Mouse (Mus musculus) kidney, embryonic 15.5 days (tissue): ENCODE measurements around the gene Pgap3. TPM values are rescaled to one million over a fixed set of nuclear protein-coding genes. Genes with fewer than 3 reads are reported as not detected.

Experiments
- ATAC-seq: fragments of 200-750 bp; cut with Nextera tagmentation; replicated peaks from 2 replicates; pipeline ENCODE4 v1.8.0; 2017; ENCODE audit warnings: moderate TSS enrichment; ENCODE audit not compliant: low FRiP score
- H3K27ac ChIP-seq: fragments of 300-500 bp; sonication (generic); 2 replicates; pipeline ENCODE4 v1.5.1; 2015; ENCODE audit warnings: mild to moderate bottlenecking, inconsistent platforms
- H3K27me3 ChIP-seq: fragments of 300-500 bp; sonication (generic); 2 replicates; pipeline ENCODE4 v1.6.1; 2015; ENCODE audit warnings: inconsistent platforms
- H3K36me3 ChIP-seq: fragments of 300-500 bp; sonication (generic); 2 replicates; pipeline ENCODE4 v1.6.1; 2015; ENCODE audit warnings: inconsistent platforms
- H3K4me1 ChIP-seq: fragments of 300-500 bp; sonication (generic); 2 replicates; pipeline ENCODE4 v1.6.1; 2015; ENCODE audit warnings: inconsistent platforms
- H3K4me2 ChIP-seq: fragments of 300-500 bp; sonication (generic); 2 replicates; pipeline ENCODE4 v1.6.1; 2015; ENCODE audit warnings: moderate library complexity, mild to moderate bottlenecking, inconsistent platforms
- H3K4me3 ChIP-seq: fragments of 300-500 bp; sonication (generic); replicated peaks from 2 replicates; pipeline ENCODE4 v1.5.1; 2015; ENCODE audit warnings: mild to moderate bottlenecking, inconsistent platforms
- H3K9ac ChIP-seq: fragments of 300-500 bp; sonication (generic); 2 replicates; pipeline ENCODE4 v1.6.1; 2015; ENCODE audit warnings: mild to moderate bottlenecking, inconsistent platforms
- H3K9me3 ChIP-seq: fragments of 300-500 bp; sonication (generic); replicated peaks from 2 replicates; pipeline ENCODE4 v1.6.1; 2016; ENCODE audit warnings: inconsistent platforms
- WGBS: fragments of 180-500 bp; shearing (Covaris S2); methylation state at CpG from one replicate; pipeline ENCODE4 v1.1.7; 2015; ENCODE audit warnings: mixed read lengths; 5-methylcytosine and 5-hydroxymethylcytosine counted together
- polyA plus RNA-seq: library from polyadenylated mRNA; unstranded; fragments of >200 nt; fragmentation: Nextera tagmentation; extraction: Ambion mirVana; gene quantifications from 2 replicates; pipeline ENCODE4 v1.2.1, GENCODE M21; 2015

Pgap3 gene
- polyA plus RNA-seq, 1 experiment from 2014 or later, result 16.9 TPM

DNA sequence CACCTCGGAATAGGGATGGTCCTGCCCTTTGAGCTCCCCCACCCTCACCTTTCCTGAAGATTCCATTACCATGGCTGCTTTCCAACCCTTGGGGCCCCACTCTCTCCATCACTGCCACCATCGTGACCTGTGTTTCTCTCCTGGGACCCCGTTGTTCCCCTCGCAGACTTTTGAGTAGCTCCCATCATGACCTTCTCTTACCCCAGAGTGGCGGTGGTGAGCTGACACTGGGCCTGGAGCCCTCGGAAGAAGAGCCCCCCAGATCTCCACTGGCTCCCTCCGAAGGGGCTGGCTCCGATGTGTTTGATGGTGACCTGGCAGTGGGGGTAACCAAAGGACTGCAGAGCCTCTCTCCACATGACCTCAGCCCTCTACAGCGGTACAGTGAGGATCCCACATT lies 35.4 kb upstream of the Pgap3 start:
- H3K9ac ChIP-seq, result no peak overlapping the region
- H3K36me3 ChIP-seq, result peaks cover 68% of the 10 kb centered on the region
- 87% methylated on average over 9 of the region's 9 CpGs for WGBS
- H3K9me3 ChIP-seq, result no peaks in the 10 kb centered on the region
- H3K4me3 ChIP-seq, result no peak overlapping the region
- ATAC-seq, result no peak
- no peak overlapping the region for H3K4me2 ChIP-seq
- H3K27ac ChIP-seq, result no peak overlapping the region
- no peaks in the 10 kb centered on the region for H3K27me3 ChIP-seq
- peaks cover 9% of the 10 kb centered on the region for H3K4me1 ChIP-seq

DNA sequence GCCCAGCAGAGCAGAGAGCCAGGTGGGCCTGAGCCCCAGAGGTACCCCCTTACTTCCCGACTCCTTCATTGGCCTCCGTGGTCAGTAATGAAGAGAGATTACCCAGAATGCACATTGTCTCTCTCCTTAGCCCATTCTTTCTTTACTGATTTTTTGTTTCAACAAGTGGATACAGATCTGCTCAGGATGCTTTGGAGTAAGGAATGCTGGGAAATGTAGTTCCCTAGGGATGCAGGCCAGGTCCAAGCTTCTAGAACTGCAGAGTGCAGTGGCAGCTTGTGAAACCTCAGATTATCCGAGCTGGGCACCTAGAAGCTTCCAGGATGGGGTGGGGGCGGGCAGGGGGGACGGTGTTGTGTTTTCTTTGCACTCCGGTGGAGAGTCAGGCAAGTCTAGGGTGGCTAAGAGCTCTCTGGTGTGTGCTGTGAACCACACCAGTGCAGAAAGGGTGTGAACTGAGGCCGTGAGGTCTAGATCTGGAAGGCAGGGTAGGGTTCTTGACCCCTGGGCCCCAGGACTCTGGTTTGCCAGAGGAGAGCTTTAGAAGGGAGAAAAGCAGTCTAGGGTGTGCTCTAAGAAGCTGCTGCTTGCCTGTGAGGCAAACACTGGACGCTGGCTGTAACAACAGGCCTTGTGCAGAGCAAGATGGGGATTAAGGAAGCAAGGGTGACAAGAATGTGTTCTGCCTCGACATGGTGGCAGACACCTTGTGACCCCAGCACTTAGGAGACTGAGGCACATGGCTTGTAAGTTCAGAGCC lies 31.6 kb upstream of the Pgap3 start:
- Histone ChIP-seq H3K4me2 (no peak overlapping the region), H3K27me3 (no peaks in the 10 kb centered on the region), H3K4me3 (no peak overlapping the region), H3K36me3 (peaks cover 98% of the 10 kb centered on the region), H3K4me1 (no peaks in the 10 kb centered on the region), H3K9me3 (no peaks in the 10 kb centered on the region), H3K9ac (no peak overlapping the region), H3K27ac (no peak overlapping the region)
- 83% methylated on average over 9 of the region's 9 CpGs for WGBS
- no peak for ATAC-seq

DNA sequence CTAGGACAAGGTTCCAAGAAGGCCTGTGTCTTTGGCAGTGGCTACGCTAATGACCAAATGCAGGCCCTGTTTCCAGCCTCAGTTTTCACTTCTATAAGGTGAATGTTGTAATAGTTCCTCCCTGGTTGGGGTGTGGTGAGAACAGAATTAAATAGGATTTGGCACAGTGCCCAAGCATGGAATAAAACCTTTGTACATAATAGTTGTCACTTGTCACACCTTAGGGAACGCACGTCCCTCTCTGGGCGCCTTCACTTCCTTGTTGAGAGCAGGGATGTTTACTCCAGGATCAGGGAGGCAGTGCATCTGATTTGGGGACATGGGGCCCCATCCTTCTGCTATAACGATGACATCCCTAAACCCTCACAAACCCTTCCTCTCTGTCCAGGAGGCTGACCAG lies 28.1 kb upstream of the Pgap3 start:
- Histone ChIP-seq H3K4me3 (no peak overlapping the region), H3K27ac (no peak overlapping the region), H3K36me3 (peaks cover 98% of the 10 kb centered on the region), H3K9me3 (no peaks in the 10 kb centered on the region), H3K27me3 (no peaks in the 10 kb centered on the region), H3K4me2 (no peak overlapping the region), H3K4me1 (no peaks in the 10 kb centered on the region), H3K9ac (no peak overlapping the region)
- WGBS, result 80% methylated on average over 5 of the region's 5 CpGs
- no peak for ATAC-seq

DNA sequence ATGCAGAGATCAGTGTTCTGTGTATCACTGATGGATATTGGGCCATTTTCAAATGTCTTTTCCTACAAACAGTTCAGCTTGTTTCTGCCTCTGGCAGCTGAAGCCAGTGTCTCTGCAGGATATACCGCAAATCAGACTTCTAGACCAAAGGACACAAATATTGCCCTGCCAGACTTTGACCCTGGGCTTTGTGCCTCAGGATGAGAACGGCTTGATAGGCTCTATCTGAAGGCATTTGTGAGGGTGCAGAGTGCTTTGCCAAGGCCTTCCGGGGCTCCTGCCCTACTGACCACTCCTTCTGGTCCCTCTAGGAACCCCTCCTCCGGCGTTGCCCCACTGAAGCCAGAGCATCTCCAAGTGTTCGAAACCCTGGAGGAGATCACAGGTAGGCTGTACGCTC lies 26.3 kb upstream of the Pgap3 start:
- Histone ChIP-seq H3K9ac (no peak overlapping the region), H3K27me3 (no peaks in the 10 kb centered on the region), H3K36me3 (peaks cover 98% of the 10 kb centered on the region), H3K4me3 (no peak overlapping the region), H3K4me2 (no peak overlapping the region), H3K27ac (no peak overlapping the region), H3K9me3 (no peaks in the 10 kb centered on the region), H3K4me1 (no peaks in the 10 kb centered on the region)
- ATAC-seq, result no peak
- 90% methylated on average over 7 of the region's 7 CpGs for WGBS

DNA sequence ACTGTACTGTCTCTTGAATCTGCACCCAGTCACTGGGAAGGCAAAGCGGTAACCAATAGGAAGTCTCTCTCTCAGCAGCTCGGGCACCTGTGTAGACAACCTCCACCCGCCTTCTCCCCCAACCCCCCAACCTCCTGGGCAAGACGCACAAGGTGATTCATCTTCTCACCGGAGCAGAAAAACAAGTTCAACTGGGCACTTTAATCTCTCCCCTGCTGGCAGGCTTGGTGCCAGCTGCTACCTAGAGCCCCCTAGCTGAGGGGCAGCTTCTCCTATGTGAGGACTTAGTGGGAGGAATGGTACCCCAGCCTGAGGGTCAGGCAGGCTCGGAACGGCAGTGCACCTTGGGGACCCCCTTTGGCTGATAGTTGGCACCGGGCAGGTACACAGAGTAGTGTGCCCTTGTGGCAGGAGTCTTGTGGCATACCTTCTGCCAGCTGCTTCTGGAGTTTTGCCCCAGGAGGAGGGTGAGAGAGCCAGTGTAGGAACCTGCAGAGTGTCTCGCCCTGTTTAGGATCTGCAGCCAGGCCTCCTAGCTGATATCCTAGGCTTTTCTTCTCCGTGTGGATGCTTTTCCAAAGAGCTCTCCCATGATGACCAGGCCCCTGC lies 18.8 kb upstream of the Pgap3 start:
- H3K4me2 ChIP-seq, result no peak overlapping the region
- H3K36me3 ChIP-seq, result peaks cover 60% of the 10 kb centered on the region
- H3K27me3 ChIP-seq, result no peaks in the 10 kb centered on the region
- H3K4me3 ChIP-seq, result no peak overlapping the region
- 77% methylated on average over 10 of the region's 10 CpGs for WGBS
- no peak for ATAC-seq
- H3K9me3 ChIP-seq, result no peaks in the 10 kb centered on the region
- H3K9ac ChIP-seq, result no peak overlapping the region
- peak overlapping the region; percentile 32; the same call in 1 of the 2 replicates for H3K27ac ChIP-seq
- H3K4me1 ChIP-seq, result peaks cover 50% of the 10 kb centered on the region

DNA sequence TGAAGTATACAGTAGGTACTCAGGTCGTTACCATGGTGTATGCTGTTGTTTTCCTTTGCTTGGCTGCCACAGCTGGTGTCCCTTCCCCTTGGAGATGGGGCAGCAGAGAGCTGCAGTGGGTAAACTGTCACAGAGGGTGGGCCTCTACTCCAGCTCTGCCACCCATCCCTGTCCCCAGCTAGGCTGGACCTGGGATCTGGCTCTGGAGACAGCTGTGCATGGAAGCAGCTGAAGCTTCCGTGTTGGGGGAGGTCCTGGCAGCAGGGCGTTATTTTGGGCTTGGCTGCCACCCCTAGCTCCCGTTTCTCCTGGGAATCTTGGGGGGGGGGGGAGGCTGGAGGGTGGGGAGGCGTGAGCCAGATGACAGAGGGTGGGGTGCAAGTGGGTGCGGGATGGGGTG lies 18.0 kb upstream of the Pgap3 start:
- H3K9me3 ChIP-seq, result no peaks in the 10 kb centered on the region
- no peaks in the 10 kb centered on the region for H3K27me3 ChIP-seq
- H3K36me3 ChIP-seq, result peaks cover 53% of the 10 kb centered on the region
- H3K4me2 ChIP-seq, result no peak overlapping the region
- peaks cover 58% of the 10 kb centered on the region for H3K4me1 ChIP-seq
- no peak overlapping the region for H3K4me3 ChIP-seq
- no peak overlapping the region for H3K9ac ChIP-seq
- ATAC-seq, result no peak
- WGBS, result 74% methylated on average over 6 of the region's 6 CpGs
- no peak overlapping the region for H3K27ac ChIP-seq

DNA sequence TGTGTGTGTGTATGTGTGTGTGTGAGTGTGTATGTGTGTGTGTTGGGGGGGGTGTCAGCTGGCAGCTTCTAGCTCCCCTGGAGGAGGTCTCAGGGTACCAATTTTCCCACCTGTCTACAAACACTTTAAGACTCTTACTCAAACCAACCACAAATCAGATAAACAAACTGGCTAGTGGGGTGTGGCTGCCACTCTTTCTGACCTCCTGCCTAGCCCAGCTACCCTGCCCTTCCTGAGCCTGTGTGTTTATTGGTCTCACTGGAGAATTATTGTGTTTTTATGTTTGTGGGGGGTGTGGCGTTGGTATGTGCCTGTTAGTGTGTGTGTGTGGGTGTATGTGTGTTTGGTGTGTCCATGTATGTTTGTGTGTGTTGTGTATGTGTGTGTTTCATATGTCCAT lies 16.8 kb upstream of the Pgap3 start:
- H3K9ac ChIP-seq, result no peak overlapping the region
- ATAC-seq, result no peak
- peaks cover 62% of the 10 kb centered on the region for H3K4me1 ChIP-seq
- H3K4me2 ChIP-seq, result no peak overlapping the region
- no peak overlapping the region for H3K4me3 ChIP-seq
- H3K36me3 ChIP-seq, result peaks cover 41% of the 10 kb centered on the region
- WGBS, result 82% methylated on average over 1 of the region's 1 CpGs
- 0 out of 2 replicates have a peak overlapping the region, but pooled peaks have one; percentile 9 for H3K27ac ChIP-seq
- H3K9me3 ChIP-seq, result no peaks in the 10 kb centered on the region
- no peaks in the 10 kb centered on the region for H3K27me3 ChIP-seq

DNA sequence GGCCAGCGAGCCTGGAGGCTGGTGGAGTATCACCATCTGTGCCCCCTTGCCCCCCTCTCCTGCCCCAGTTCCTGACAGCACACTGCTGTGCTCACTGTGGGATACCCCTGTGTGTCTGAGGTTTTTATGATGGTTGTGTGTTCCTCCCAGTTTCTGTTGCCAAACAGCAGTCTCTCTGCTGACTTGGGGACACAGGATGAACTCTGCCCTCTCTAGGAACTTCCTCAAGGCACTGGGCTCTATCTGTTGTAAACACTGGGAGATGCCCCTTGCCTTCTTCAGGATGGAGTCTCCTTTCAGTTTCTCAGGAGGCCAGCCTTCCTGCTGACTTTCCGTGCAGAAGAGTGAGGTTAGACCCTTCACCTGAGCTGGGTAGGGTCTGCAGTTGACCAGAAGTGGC lies 13.9 kb upstream of the Pgap3 start:
- H3K4me2 ChIP-seq, result peak overlapping the region; percentile 79
- WGBS, result 21% methylated on average over 2 of the region's 2 CpGs
- H3K36me3 ChIP-seq, result peaks cover 13% of the 10 kb centered on the region; the same call in 1 of the 2 replicates
- peak overlapping the region; percentile 100 for H3K9ac ChIP-seq
- no peaks in the 10 kb centered on the region for H3K9me3 ChIP-seq
- peak overlapping the region; percentile 98; the same call in 1 of the 2 replicates for H3K27ac ChIP-seq
- peaks cover 5% of the 10 kb centered on the region for H3K27me3 ChIP-seq
- no peak for ATAC-seq
- H3K4me1 ChIP-seq, result peaks cover 79% of the 10 kb centered on the region
- peak overlapping the region; percentile 99 for H3K4me3 ChIP-seq

DNA sequence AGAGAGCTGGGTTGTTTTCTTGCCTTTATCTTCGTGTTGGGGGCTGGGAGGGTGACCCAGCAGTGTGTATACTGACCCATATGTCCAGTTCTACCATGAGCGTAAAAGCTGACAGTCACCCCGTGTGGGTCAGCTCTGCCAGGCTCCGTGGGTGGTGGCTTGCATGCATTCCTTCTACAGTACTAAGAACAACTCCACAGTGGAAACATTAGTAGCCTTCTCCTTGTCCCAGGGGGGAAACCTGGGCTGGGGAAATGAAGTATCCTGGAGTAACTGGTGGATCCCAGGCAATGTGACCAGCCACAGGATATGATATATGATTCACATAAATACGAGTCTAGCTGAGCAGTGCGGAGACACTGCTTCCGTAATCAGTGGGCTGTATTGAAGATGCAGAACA lies 13.4 kb upstream of the Pgap3 start:
- Histone ChIP-seq H3K4me1 (peaks cover 79% of the 10 kb centered on the region), H3K4me3 (peak overlapping the region; percentile 99), H3K9me3 (no peaks in the 10 kb centered on the region), H3K27me3 (peaks cover 5% of the 10 kb centered on the region), H3K4me2 (peak overlapping the region; percentile 79), H3K36me3 (0 out of 2 replicates have a peak, but pooled peaks cover 9% of the 10 kb centered on the region), H3K27ac (peak overlapping the region; percentile 98), H3K9ac (peak overlapping the region; percentile 100)
- no peak for ATAC-seq
- whole genome bisulfite sequencing, result 9% methylated on average over 7 of the region's 7 CpGs

DNA sequence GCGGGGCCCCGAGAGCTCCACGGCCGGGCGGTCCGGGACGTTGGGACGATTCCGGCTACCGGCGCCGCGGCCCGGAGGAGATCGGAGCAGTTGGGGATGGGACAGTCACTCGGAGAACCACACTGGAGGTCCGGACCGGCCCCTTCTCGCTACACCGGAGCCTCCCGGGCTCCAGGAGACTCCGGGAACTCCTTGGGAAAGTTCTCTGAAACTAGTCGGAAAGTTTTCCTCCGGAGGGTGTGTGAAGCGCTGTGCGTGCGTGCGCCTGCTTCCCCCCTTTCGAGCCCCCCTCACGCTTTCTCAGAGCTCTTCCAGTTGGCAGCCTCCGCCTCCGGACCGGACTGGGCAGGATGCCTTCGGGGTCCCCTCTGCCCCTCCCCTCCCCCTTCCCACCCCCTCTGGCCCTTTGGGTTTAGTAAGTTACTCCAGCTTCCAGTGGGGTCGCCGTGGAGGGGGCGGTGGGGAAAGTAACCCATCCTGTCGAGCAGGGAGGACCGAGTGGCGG lies 12.6 kb upstream of the Pgap3 start:
- H3K4me1 ChIP-seq, result peaks cover 75% of the 10 kb centered on the region
- no peaks in the 10 kb centered on the region for H3K9me3 ChIP-seq
- H3K4me3 ChIP-seq, result peak overlapping the region; percentile 99
- peak overlapping the region; percentile 79 for H3K4me2 ChIP-seq
- H3K27me3 ChIP-seq, result peaks cover 5% of the 10 kb centered on the region
- 0 out of 2 replicates have a peak, but pooled peaks cover 5% of the 10 kb centered on the region for H3K36me3 ChIP-seq
- H3K9ac ChIP-seq, result peak overlapping the region; percentile 100
- peak overlapping the region; percentile 98 for H3K27ac ChIP-seq
- WGBS, result 0% methylated on average over 40 of the region's 40 CpGs
- peak; percentile 27 for ATAC-seq

DNA sequence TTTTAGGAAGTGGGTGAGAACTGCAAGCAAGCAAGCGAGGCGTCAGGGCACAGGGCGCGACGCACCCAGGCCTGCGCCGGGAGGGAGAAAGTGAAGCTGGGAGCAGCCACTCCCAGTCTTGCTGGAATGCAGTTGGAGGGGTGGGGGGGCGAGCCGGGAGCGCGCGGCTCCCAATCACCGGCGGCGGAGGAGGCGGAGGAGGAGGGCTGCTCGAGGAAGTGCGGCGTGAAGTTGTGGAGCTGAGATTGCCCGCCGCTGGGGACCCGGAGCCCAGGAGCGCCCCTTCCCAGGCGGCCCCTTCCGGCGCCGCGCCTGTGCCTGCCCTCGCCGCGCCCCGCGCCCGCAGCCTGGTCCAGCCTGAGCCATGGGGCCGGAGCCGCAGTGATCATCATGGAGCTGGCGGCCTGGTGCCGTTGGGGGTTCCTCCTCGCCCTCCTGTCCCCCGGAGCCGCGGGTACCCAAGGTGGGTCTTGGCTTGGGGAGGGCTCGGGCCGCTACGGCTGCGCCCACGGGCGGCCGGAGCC lies 12.0 kb upstream of the Pgap3 start, which contains the start of gene Erbb2:
Gene Erbb2 (plus strand): TSS at position 198 of the 524 bp plus-strand sequence.
- 0% methylated on average over 38 of the region's 49 CpGs for WGBS
- peaks cover 5% of the 10 kb centered on the region for H3K27me3 ChIP-seq
- H3K9ac ChIP-seq, result peak within 1 kb of the TSS; percentile 100
- H3K9me3 ChIP-seq, result no peaks in the 10 kb centered on the region
- H3K27ac ChIP-seq, result peak within 1 kb of the TSS; percentile 98
- H3K4me1 ChIP-seq, result peaks cover 75% of the 10 kb centered on the region
- H3K4me3 ChIP-seq, result peak within 1 kb of the TSS; percentile 99
- peak; percentile 81 for ATAC-seq
- 0 out of 2 replicates have a peak, but pooled peaks cover 5% of the 10 kb centered on the region for H3K36me3 ChIP-seq
- peak within 1 kb of the TSS; percentile 79 for H3K4me2 ChIP-seq

DNA sequence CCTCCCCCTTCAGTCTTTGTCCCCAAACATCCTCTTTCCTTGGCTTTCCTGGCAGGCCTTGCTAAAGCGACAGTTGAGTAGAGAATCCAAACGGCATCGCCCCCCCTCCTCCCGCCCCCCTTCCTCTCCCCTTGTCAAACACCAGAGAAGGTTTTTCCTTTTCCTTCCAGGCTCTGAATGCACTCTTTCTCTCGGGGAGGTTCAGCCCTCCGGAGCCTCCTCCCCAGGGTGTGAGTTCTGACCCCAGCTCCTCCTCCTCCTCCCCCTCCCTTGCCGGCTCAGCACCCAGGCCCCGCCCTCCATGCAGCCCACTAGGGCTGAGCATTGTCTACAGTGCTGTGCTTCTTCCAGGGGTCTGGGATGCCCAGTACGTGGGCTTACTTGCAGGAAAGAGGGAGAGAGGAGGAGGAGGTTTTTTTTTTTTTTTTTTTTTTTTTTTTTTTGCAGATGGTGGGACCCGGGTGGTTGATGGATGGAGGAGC lies 9.1 kb upstream of the Pgap3 start:
- Histone ChIP-seq H3K27ac (peak overlapping the region; percentile 90), H3K36me3 (no peaks in the 10 kb centered on the region), H3K9ac (no peak overlapping the region), H3K4me2 (peak overlapping the region; percentile 52), H3K4me1 (peaks cover 47% of the 10 kb centered on the region), H3K4me3 (peak overlapping the region; percentile 19), H3K27me3 (peaks cover 5% of the 10 kb centered on the region), H3K9me3 (no peaks in the 10 kb centered on the region)
- ATAC-seq, result peak; percentile 70
- 2% methylated on average over 9 of the region's 10 CpGs for WGBS
